Mouse (Mus musculus) spleen, adult 2 months (tissue): ENCODE measurements around the gene Ssr4. TPM values are rescaled to one million over a fixed set of nuclear protein-coding genes. Genes with fewer than 3 reads are reported as not detected.

Experiments used
- DNase-seq, 2 experiments: peaks; one replicate each; pipeline versions ENCODE4 v3.0.0 to v3.0.0-alpha.2; 2012 to 2021; ENCODE audit warnings: low spot score in 2 of 2, low read depth in 1 of 2
- H3K27ac ChIP-seq: fragments of 200-500 bp; 2 replicates; pipeline ENCODE4 v1.5.1; 2012; ENCODE audit warnings: low read length, inconsistent platforms; ENCODE audit not compliant: insufficient read depth
- H3K27me3 ChIP-seq: fragments of 200-500 bp; 2 replicates; pipeline ENCODE4 v1.6.1; 2012; ENCODE audit warnings: mild to moderate bottlenecking, moderate library complexity, low read length, inconsistent platforms; ENCODE audit not compliant: control insufficient read depth, insufficient read depth
- H3K36me3 ChIP-seq: fragments of 200-500 bp; 2 replicates; pipeline ENCODE4 v1.6.1; 2012; ENCODE audit warnings: mild to moderate bottlenecking, low read length, inconsistent platforms; ENCODE audit not compliant: control insufficient read depth, insufficient read depth
- H3K4me1 ChIP-seq: fragments of 200-500 bp; 2 replicates; pipeline ENCODE4 v1.6.1; 2011; ENCODE audit warnings: inconsistent platforms; ENCODE audit not compliant: control insufficient read depth, insufficient read depth, insufficient read length
- H3K4me3 ChIP-seq: fragments of 200-500 bp; 2 replicates; pipeline ENCODE4 v1.5.1; 2011; ENCODE audit warnings: mild to moderate bottlenecking, inconsistent platforms; ENCODE audit not compliant: insufficient read depth, insufficient read length; ENCODE audit errors: extremely low read depth
- CTCF ChIP-seq: fragments of 200-500 bp; IDR thresholded peaks from 2 replicates; pipeline ENCODE4 v1.5.1; 2011; ENCODE audit warnings: mild to moderate bottlenecking, inconsistent platforms; ENCODE audit not compliant: insufficient read depth, insufficient read length, insufficient replicate concordance; ENCODE audit errors: extremely low read depth
- POLR2A ChIP-seq: fragments of 200-500 bp; IDR thresholded peaks from 2 replicates; pipeline ENCODE4 v1.6.1; 2011; ENCODE audit warnings: low read depth, low read length, inconsistent platforms
- WGBS: fragments of 180-500 bp; shearing (Covaris S2); methylation state at CpG from one replicate; pipeline ENCODE4 v1.1.7; 2018; 5-methylcytosine and 5-hydroxymethylcytosine counted together
- polyA plus RNA-seq: library from polyadenylated mRNA; depleted of rRNA; stranded (reverse); fragments of >200 nt; gene quantifications from 2 replicates; pipeline ENCODE4 v1.2.3, GENCODE M21; 2012

Ssr4 gene
- polyA plus RNA-seq, 1 experiment: 138 TPM

- no peaks in the 10 kb centered on the region for H3K36me3 ChIP-seq
- H3K4me1 ChIP-seq: no peaks in the 10 kb centered on the region
- TF ChIP-seq POLR2A: no peak
- TF ChIP-seq CTCF: peak; percentile 82; the same call in 1 of the 2 replicates
- H3K27ac ChIP-seq: no peak overlapping the region
- H3K4me3 ChIP-seq: no peak overlapping the region
- no peaks in the 10 kb centered on the region for H3K27me3 ChIP-seq
- WGBS: 27% methylated on average over 9 of the region's 9 CpGs
- DNase-seq: peak; percentile 19 to 68
Observed at GRCm38 (mm10) chrX:73798502-73798901, 11.7 kb downstream of the Ssr4 start.

- Histone ChIP-seq H3K27ac (no peak overlapping the region), H3K27me3 (no peaks in the 10 kb centered on the region), H3K4me1 (no peaks in the 10 kb centered on the region), H3K4me3 (no peak overlapping the region), H3K36me3 (no peaks in the 10 kb centered on the region)
- WGBS: 81% methylated on average over 1 of the region's 1 CpGs
- DNase-seq: no peak
- TF ChIP-seq POLR2A (no peak), CTCF (no peak)
Observed at GRCm38 (mm10) chrX:73805814-73806213, 19.0 kb downstream of the Ssr4 start.

- WGBS: 50% methylated on average over 14 of the region's 14 CpGs
- no peak overlapping the region for H3K27ac ChIP-seq
- H3K4me1 ChIP-seq: no peaks in the 10 kb centered on the region; the same call in 1 of the 2 replicates
- H3K36me3 ChIP-seq: no peaks in the 10 kb centered on the region
- H3K4me3 ChIP-seq: no peak overlapping the region
- H3K27me3 ChIP-seq: no peaks in the 10 kb centered on the region
- TF ChIP-seq CTCF (no peak), POLR2A (no peak)
- DNase-seq: no peak
Observed at GRCm38 (mm10) chrX:73815072-73815471, 28.2 kb downstream of the Ssr4 start.

GRCm38 (mm10) chrX:73816596-73817314, 29.9 kb downstream of the Ssr4 start:
- DNase-seq: no peak
- no peak for TF ChIP-seq CTCF
- TF ChIP-seq POLR2A: no peak
- H3K4me3 ChIP-seq: no peak overlapping the region
- H3K36me3 ChIP-seq: no peaks in the 10 kb centered on the region
- no peak overlapping the region for H3K27ac ChIP-seq
- no peaks in the 10 kb centered on the region; the same call in 1 of the 2 replicates for H3K4me1 ChIP-seq
- H3K27me3 ChIP-seq: no peaks in the 10 kb centered on the region
- WGBS: 26% methylated on average over 3 of the region's 3 CpGs

- Histone ChIP-seq H3K4me1 (peaks cover 2% of the 10 kb centered on the region; the same call in 1 of the 2 replicates), H3K27me3 (peaks cover 2% of the 10 kb centered on the region; the same call in 1 of the 2 replicates), H3K27ac (no peak overlapping the region), H3K4me3 (no peak overlapping the region), H3K36me3 (no peaks in the 10 kb centered on the region)
- DNase-seq: no peak
- TF ChIP-seq POLR2A (no peak), CTCF (no peak)
- 57% methylated on average over 17 of the region's 17 CpGs for WGBS
Observed at GRCm38 (mm10) chrX:73823747-73824146, 36.9 kb downstream of the Ssr4 start.

- peak in 1 of 2 experiments; percentile 12 for DNase-seq
- Histone ChIP-seq H3K36me3 (no peaks in the 10 kb centered on the region), H3K4me3 (peak within 1 kb of the TSS; percentile 58; the same call in 1 of the 2 replicates), H3K27me3 (peaks cover 2% of the 10 kb centered on the region; the same call in 1 of the 2 replicates), H3K27ac (no peak within 1 kb of the TSS), H3K4me1 (peaks cover 2% of the 10 kb centered on the region; the same call in 1 of the 2 replicates)
- 23% methylated on average over 74 of the region's 84 CpGs for WGBS
- no peak for TF ChIP-seq POLR2A
- TF ChIP-seq CTCF: no peak
Observed at GRCm38 (mm10) chrX:73824185-73825151, 37.6 kb downstream of the Ssr4 start, which contains the start of gene Pdzd4. Pdzd4 (minus strand) TSS chrX:73824969.

GRCm38 (mm10) chrX:73835731-73836130, 48.9 kb downstream of the Ssr4 start:
- no peak overlapping the region for H3K27ac ChIP-seq
- H3K27me3 ChIP-seq: no peaks in the 10 kb centered on the region
- WGBS: 86% methylated on average over 1 of the region's 1 CpGs
- no peak for DNase-seq
- no peaks in the 10 kb centered on the region for H3K36me3 ChIP-seq
- TF ChIP-seq POLR2A (no peak), CTCF (no peak)
- H3K4me3 ChIP-seq: no peak overlapping the region
- H3K4me1 ChIP-seq: no peaks in the 10 kb centered on the region
